Mouse (Mus musculus): ENCODE results near the gene Rwdd2a.
"Not testable (repeated sequence)": the region's sequence is repeated elsewhere in the genome, so short reads cannot be mapped to it uniquely, and the experiment has no call there.

The Rwdd2a gene

GRCm38 (mm10) chr9:86573616-86574303 is 2.0 kb downstream of the Rwdd2a start:
- CTCF ChIA-PET, result interaction anchor here in 3 of 4 experiments (0.5 to 1.5 kb wide), 7 partner anchors 20 to 1949 kb away, joined by 3 to 21 read pairs (median 3); partner anchors contain the start of gene Ube2cbp (in 1 of the 3)
- POLR2A ChIA-PET, result interaction anchor here in 1 of 4 experiments (0.9 to 4.1 kb wide), 5 partner anchors 8 to 110 kb away, joined by 3 to 19 read pairs (median 5); no protein-coding TSS in a partner anchor

DNA sequence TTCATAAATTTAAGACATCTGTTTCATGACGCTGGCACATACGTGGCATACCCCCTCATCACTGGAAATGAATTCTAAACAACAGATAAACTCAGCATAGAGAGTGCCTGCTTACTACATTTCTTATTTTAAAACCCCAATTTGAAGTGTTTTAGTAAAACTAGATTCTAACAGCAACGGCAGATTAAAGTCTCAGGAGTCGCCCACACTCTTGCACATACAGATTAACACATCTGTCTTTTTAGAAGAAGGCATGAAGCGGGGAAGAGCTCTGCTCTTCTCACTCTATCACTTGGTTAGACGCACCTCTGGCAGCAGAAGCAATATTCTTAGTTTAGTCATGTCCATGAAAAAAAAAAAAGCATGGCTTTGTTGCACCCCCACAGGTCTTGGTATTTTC is 3.4 kb downstream of the Rwdd2a start:
- POLR2A ChIA-PET, result interaction anchor here in 1 of 4 experiments (0.7 to 4.1 kb wide), 2 partner anchors 10 to 488 kb away, joined by 5 to 17 read pairs; no protein-coding TSS in a partner anchor
- CTCF ChIA-PET, result interaction anchor here in 1 of 4 experiments (0.6 kb wide), 1 partner anchor 405 kb away, joined by 3 read pairs; no protein-coding TSS in a partner anchor

DNA sequence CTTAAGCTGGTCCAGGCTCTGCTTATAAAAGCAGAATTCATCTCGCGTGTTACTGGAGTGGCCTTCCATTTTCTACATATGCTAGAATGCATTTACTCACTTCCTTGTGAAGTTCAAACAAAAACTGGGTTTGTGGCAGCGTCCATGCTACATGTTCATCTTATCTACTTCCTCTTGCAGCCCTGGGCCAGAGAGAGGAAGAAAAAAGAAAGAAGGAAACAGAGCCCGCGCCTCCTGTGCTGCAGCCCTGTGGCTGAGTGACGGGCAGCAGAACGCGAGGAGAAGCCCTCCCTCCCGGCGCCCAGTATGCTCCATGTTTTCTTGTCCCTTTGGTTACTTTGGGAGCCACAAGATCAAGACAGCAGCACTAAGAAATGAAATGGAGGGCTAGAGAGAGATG is 7.9 kb downstream of the Rwdd2a start:
- ChIA-PET POLR2A (no interaction called here), CTCF (interaction anchor here in 1 of 4 experiments (0.7 kb wide), 1 partner anchor 682 kb away, joined by 3 read pairs; no protein-coding TSS in a partner anchor)

GRCm38 (mm10) chr9:86583740-86584139 is 11.9 kb downstream of the Rwdd2a start:
- POLR2A ChIA-PET, result interaction anchor here in 2 of 4 experiments (1.2 to 3.5 kb wide), 4 partner anchors 11 to 162 kb away, joined by 3 to 19 read pairs (median 6); partner anchors contain the start of genes Pgm3 (in 1 of the 2) and Rwdd2a (in 1 of the 2)
- CTCF ChIA-PET, result interaction anchor here in 1 of 4 experiments (0.6 to 0.7 kb wide), 2 partner anchors 10 to 12 kb away, joined by 3 read pairs; partner anchors contain the start of genes Pgm3 and Rwdd2a

DNA sequence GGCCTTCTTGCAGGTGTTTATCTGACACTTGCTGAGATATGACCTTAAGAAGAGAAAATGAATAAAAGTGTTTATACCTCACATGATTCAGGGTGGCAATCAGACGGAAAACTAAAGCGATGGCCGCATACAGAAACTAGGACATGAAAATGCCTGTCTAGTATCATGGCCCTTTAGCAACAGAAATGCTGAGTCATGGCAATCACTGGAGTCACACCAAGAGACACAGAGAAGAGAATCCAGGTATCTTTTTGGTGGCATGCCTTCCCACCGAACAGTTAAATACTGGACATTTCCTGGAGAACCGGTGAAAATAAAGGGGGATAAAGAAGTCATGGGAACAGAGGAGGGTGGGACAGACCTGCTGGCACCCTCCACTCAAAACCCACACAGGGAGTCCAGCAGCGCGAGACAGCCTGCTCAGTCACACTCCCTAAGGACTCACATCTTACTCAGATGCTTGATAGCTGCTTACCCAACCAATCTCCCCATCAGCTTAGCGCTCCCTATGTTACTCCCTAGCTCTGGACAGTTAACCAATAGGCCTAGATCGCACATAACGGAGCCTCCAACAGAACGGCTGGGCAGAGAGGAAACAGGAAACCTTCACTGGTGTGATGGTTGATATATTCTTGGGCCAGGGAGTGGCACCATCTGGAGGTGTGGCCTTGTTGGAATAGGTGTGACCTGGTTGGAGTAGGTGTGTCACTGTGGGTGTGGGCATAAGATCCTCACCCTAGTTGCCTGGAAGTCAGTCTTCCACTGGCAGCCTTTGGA is 15.4 kb downstream of the Rwdd2a start:
- CTCF ChIA-PET, result interaction anchor here in 1 of 4 experiments (1.3 to 1.7 kb wide), 2 partner anchors 10 to 16 kb away, joined by 3 to 6 read pairs; partner anchors contain the start of genes Pgm3 and Rwdd2a
- POLR2A ChIA-PET, result interaction anchor here in 2 of 4 experiments (1.2 to 2.6 kb wide), 3 partner anchors 11 to 16 kb away, joined by 3 to 9 read pairs (median 5); partner anchors contain the start of genes Pgm3 (in 2 of the 2) and Rwdd2a (in 2 of the 2)

GRCm38 (mm10) chr9:86592676-86593668 is 21.2 kb downstream of the Rwdd2a start:
- CTCF ChIA-PET, result interaction anchor here (0.6 to 3.2 kb wide), 23 partner anchors 11 to 844 kb away, joined by 3 to 13 read pairs (median 4); partner anchors contain the start of genes Ibtk (in 1 of the 4) and Prss35 (in 1 of the 4)
- POLR2A ChIA-PET, result interaction anchor here in 1 of 4 experiments (0.6 kb wide), 1 partner anchor 184 kb away, joined by 3 read pairs; no protein-coding TSS in a partner anchor

- ChIA-PET POLR2A (interaction anchor here in 2 of 4 experiments (0.5 to 2.0 kb wide), 4 partner anchors 33 to 789 kb away, joined by 3 to 5 read pairs (median 4); no protein-coding TSS in a partner anchor), CTCF (interaction anchor here (1.0 to 3.2 kb wide), 10 partner anchors 10 to 216 kb away, joined by 3 to 13 read pairs (median 4); no protein-coding TSS in a partner anchor)
Measured at GRCm38 (mm10) chr9:86594357-86594767, 22.6 kb downstream of the Rwdd2a start.

DNA sequence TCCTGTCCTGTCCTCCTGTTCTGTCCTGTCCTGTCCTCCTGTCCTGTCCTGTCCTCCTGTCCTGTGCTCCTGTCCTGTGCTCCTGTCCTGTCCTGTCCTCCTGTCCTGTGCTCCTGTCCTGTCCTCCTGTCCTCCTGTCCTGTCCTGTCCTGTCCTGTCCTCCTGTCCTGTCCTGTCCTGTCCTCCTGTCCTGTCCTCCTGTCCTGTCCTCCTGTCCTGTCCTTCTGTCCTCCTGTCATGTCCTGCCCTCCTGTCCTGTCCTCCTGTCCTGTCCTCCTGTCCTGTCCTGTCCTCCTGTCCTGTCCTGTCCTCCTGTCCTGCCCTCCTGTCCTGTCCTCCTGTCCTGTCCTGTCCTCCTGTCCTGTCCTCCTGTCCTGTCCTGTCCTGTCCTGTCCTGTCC is 25.2 kb downstream of the Rwdd2a start:
- CTCF ChIA-PET, result interaction anchor here in 1 of 4 experiments (1.3 kb wide), 1 partner anchor 149 kb away, joined by 3 read pairs; no protein-coding TSS in a partner anchor
- POLR2A ChIA-PET, result not testable (repeated sequence)

DNA sequence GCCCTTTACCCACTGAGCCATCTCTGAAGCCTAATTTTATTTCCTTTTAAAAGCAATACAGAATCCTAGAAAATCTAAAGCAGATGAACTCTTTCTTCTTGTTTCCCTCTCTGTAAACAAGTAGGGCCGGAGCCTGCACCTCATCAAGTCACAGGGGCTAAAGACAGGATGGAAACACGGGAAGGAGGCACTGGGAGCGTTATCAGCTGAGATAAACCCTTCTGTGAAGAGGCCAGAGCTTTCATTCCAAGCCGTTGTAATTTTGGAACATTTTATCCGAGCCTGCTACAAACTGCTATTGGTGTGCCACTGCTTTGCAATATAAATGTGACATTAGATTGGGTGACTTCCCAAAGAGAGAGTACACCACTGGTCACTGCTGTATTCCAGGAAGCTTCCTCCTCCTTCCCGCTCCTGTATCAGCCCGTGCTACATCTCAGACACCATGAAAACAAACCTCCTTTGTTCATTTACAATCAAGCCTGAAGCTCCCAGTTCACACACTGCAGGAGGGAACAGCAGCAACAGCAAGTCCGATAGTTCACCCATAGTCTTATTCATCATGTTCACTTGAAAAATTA is 28.0 kb downstream of the Rwdd2a start:
- POLR2A ChIA-PET, result interaction anchor here in 1 of 4 experiments (1.0 kb wide), 1 partner anchor 9 kb away, joined by 3 read pairs; no protein-coding TSS in a partner anchor
- CTCF ChIA-PET, result interaction anchor here in 2 of 4 experiments (0.6 kb wide), 2 partner anchors 150 to 759 kb away, joined by 3 read pairs; no protein-coding TSS in a partner anchor

DNA sequence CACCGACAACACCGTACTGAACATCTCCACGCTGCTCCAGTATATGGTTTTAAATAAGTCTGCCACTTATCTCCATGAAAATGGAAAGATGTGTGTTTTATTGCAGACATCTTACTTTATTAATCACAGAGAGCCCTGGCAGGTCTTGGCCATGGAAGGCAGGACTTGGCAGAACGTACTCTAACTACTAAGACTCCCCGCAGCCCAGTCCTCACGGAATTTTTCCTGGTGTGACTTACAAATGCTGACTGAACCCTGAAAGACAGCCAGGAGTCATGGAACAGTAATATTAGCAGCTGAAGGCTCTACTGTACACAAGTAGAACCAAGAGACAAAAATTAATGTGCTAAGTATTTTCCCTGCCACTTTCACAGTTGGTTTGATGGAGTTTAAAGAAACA is 34.0 kb downstream of the Rwdd2a start:
- CTCF ChIA-PET, result no interaction called here
- POLR2A ChIA-PET, result no interaction called here

DNA sequence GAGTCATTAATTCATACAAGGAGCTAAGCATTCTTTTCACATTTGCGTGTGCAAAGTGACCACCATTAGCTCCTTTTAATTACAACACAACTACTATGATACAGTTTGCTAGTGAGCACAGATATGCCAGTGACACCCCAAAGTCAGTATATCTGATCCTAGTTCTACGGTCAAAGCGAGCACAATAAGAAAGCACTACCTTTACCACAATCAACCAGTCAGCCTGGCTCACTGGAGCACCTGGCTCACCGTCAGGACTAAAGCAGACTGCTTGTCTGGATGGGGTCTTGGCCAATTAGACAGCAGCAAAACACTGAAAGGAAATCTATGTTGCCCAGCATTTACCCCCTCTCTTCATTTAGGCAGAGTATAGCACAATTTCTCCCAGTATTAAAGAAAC is 40.3 kb downstream of the Rwdd2a start:
- ChIA-PET CTCF (no interaction called here), POLR2A (interaction anchor here in 1 of 4 experiments (2.1 kb wide), 1 partner anchor 8 kb away, joined by 9 read pairs; no protein-coding TSS in a partner anchor)

GRCm38 (mm10) chr9:86615765-86616164 is 44.0 kb downstream of the Rwdd2a start:
- CTCF ChIA-PET, result interaction anchor here in 1 of 4 experiments (0.6 kb wide), 1 partner anchor 923 kb away, joined by 3 read pairs; no protein-coding TSS in a partner anchor
- POLR2A ChIA-PET, result no interaction called here

DNA sequence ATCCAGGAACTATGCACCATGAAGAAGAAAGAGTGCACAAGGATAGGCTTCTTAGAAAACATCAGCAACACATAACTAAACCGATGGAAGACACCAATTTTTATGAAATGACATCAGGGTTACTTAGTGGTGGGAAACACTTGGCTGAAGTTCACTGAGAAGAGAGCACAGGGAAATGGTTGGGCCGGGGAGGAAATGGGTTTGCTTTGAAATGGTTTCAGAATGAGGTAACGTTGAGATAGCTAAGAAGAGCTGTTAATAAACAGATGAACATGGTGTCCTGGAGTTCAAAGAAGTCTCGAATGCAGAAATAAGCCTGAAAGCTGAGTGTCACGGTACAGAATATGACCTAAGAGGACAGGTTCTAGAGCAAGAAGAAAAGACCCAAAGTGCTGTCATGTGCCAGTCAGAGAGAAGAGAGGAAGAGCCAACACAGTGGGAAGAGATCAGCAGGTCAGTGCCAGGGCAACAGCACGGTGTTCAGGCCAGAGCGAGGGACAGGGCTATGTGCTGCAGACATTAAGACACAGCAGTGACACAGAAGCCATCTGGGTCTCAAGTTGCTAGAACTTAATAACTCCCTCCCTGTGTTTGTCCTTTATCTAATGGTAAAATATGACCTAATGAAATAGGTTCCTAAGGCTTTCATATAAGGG is 46.2 kb downstream of the Rwdd2a start:
- POLR2A ChIA-PET, result interaction anchor here in 1 of 4 experiments (0.8 kb wide), 1 partner anchor 9 kb away, joined by 3 read pairs; no protein-coding TSS in a partner anchor

DNA sequence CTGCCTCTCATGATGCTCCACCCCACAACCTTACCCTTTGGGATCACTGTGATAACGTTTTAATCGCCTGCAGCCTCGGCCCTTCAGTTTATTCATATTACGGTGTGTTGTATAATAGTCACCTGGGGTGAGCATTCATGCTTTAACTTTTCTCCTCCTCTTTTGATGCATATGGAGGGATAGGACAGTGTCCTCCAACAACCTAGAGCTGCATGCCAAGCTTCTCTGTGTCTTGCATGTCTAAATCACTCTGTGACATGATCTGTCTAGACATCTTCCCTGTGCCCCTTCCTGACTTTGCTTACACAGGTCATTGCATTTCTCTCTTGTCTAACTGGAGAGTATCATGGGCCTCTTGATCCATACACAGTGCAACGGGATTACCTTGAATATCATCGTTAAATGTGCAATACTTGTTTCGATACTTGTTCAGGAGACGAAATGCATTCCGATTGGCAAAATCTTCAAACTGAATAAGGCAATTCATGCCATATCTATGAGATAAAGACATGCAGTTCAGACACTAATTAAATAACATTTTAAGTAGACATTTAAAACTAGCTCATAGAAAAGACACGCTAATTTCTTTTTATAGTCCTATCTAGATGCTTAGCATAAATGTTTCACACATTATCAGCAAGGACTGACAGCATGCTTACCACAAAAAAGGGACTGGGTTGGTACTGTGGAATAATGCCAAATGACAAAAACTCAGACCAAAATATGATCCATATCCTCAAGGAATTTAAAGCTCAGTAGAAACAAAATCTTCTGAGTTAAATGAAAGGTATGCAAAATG is 47.7 kb downstream of the Rwdd2a start:
- POLR2A ChIA-PET, result interaction anchor here in 2 of 4 experiments (0.5 to 2.0 kb wide), 5 partner anchors 9 to 48 kb away, joined by 3 to 9 read pairs (median 3); no protein-coding TSS in a partner anchor
- CTCF ChIA-PET, result interaction anchor here in 1 of 4 experiments (1.5 kb wide), 1 partner anchor 127 kb away, joined by 3 read pairs; no protein-coding TSS in a partner anchor

More for the DNA sequence above, 46.2 kb downstream of the Rwdd2a start:
- CTCF ChIA-PET, result no interaction called here

- ChIA-PET CTCF (interaction anchor here in 1 of 4 experiments (0.6 kb wide), 1 partner anchor 178 kb away, joined by 3 read pairs; no protein-coding TSS in a partner anchor), POLR2A (no interaction called here)
Measured at GRCm38 (mm10) chr9:86622062-86622461, 50.3 kb downstream of the Rwdd2a start.

GRCm38 (mm10) chr9:86624039-86624438 is 52.2 kb downstream of the Rwdd2a start:
- POLR2A ChIA-PET, result interaction anchor here in 1 of 4 experiments (0.6 to 1.1 kb wide), 2 partner anchors 15 to 17 kb away, joined by 3 read pairs; no protein-coding TSS in a partner anchor
- CTCF ChIA-PET, result no interaction called here

Data from embryonic stem cell, embryonic (primary cell).